Comparison of ENCODE assay signal across 8 mouse cellular contexts in the genomic region with DNA sequence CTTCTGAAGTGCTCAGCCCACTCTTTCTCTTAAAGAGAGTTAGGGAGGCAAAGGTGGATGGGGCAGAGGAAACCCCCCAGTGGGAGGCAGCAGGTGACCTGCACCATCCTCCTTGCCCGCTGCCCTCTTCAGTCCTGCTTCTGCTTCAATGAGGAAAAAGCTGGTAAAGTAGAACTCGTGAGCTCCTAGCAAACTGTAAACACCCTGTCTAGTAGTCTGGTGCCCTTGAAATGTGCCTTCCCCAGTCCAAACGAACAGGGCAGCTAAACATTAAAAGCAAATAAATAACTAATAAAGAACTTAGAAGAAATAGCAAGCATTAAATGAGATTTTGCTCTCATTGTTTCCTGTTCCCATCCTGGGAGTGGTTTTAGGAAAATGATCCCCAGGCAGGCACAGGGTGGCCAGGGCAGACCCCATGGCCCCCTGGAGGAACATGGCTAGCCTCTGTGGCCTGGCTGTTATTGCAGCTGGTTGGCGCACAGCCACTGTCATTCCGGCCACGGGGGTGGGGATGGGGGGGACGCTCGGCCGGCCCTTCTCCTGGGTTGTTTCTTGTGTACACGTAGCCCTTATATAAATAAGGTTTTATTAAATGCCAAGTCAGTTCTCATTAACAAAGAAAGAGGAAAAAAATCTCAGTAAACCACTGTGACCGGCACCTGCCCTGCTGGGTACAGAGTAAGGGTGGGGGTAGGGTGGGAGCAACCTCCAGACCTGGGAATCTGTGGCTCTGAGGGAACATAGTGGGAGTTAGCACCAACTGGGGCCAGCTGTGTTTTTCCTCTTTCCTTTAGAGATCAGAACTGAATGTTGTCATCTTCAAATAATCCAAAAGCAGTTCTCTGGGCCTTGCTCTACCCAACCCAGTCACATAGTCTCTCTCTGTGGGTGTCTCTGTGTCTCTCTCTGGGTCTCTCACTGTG. TPM values are rescaled to one million over a fixed set of nuclear protein-coding genes. Genes with fewer than 3 reads are reported as not detected.
A peak's percentile ranks its signal among the peaks of the same experiment; 100 is the strongest.
DNase-seq lines count a peak whose midpoint lies in the region; ATAC-seq lines count a peak whose summit lies in the region.

No protein-coding gene starts in this region.

- H3K27me3 ChIP-seq in forebrain, embryonic 10.5 days (ENCODE audit: poor library complexity, severe bottlenecking) = peaks cover 53% of the 10 kb centered on the region
- no peaks in the 10 kb centered on the region for H3K27me3 ChIP-seq in forebrain, embryonic 16.5 days (replicated peaks; ENCODE audit: control insufficient read depth, insufficient read depth, low read length)
- no peaks in the 10 kb centered on the region for H3K27me3 ChIP-seq in midbrain, embryonic 14.5 days (ENCODE audit: control insufficient read depth, insufficient read depth, low read length)
- no peaks in the 10 kb centered on the region for H3K27me3 ChIP-seq in midbrain, embryonic 11.5 days (ENCODE audit: control insufficient read depth, insufficient read depth, low read length)
- H3K27me3 ChIP-seq in neural tube, embryonic 15.5 days (replicated peaks) = no peaks in the 10 kb centered on the region

- H3K9me3 ChIP-seq in forebrain, embryonic 10.5 days = no peaks in the 10 kb centered on the region
- H3K9me3 ChIP-seq in forebrain, embryonic 16.5 days (ENCODE audit: control insufficient read depth, low read length) = no peaks in the 10 kb centered on the region
- H3K9me3 ChIP-seq in midbrain, embryonic 14.5 days (ENCODE audit: control insufficient read depth, low read length) = no peaks in the 10 kb centered on the region
- H3K9me3 ChIP-seq in midbrain, embryonic 11.5 days (ENCODE audit: control insufficient read depth, low read length) = no peaks in the 10 kb centered on the region
- no peaks in the 10 kb centered on the region for H3K9me3 ChIP-seq in neural tube, embryonic 15.5 days (replicated peaks)

- H3K4me3 ChIP-seq in forebrain, embryonic 10.5 days = no peak overlapping the region
- no peak overlapping the region for H3K4me3 ChIP-seq in forebrain, embryonic 16.5 days (replicated peaks; ENCODE audit: low read length)
- no peak overlapping the region for H3K4me3 ChIP-seq in midbrain, embryonic 14.5 days (replicated peaks; ENCODE audit: low read depth, low read length)
- H3K4me3 ChIP-seq in midbrain, embryonic 11.5 days (ENCODE audit: low read depth, low read length) = no peak overlapping the region
- H3K4me3 ChIP-seq in neural tube, embryonic 15.5 days (replicated peaks) = no peak overlapping the region

- no peak overlapping the region for H3K9ac ChIP-seq in forebrain, embryonic 16.5 days (replicated peaks; ENCODE audit: low read depth, low read length)
- H3K9ac ChIP-seq in midbrain, embryonic 14.5 days (replicated peaks; ENCODE audit: low read length) = no peak overlapping the region
- no peak overlapping the region for H3K9ac ChIP-seq in midbrain, embryonic 11.5 days (ENCODE audit: low read length)
- no peak overlapping the region for H3K9ac ChIP-seq in neural tube, embryonic 15.5 days (replicated peaks)

- WGBS in forebrain, embryonic 10.5 days = 61% methylated on average over 11 of the region's 11 CpGs
- 62% methylated on average over 11 of the region's 11 CpGs for WGBS in forebrain, embryonic 16.5 days
- WGBS in midbrain, embryonic 14.5 days = 65% methylated on average over 11 of the region's 11 CpGs
- WGBS in midbrain, embryonic 11.5 days = 55% methylated on average over 11 of the region's 11 CpGs
- 64% methylated on average over 11 of the region's 11 CpGs for WGBS in neural tube, embryonic 15.5 days

- peaks cover 34% of the 10 kb centered on the region for H3K4me1 ChIP-seq in forebrain, embryonic 10.5 days
- H3K4me1 ChIP-seq in forebrain, embryonic 16.5 days (replicated peaks; ENCODE audit: control insufficient read depth, insufficient read depth, low read length) = peaks cover under 1% of the 10 kb centered on the region; the same call in 1 of the 2 replicates
- no peaks in the 10 kb centered on the region for H3K4me1 ChIP-seq in midbrain, embryonic 14.5 days (ENCODE audit: control insufficient read depth, insufficient read depth, low read length)
- no peaks in the 10 kb centered on the region for H3K4me1 ChIP-seq in midbrain, embryonic 11.5 days (ENCODE audit: control insufficient read depth, insufficient read depth, low read length)
- peaks cover 16% of the 10 kb centered on the region for H3K4me1 ChIP-seq in neural tube, embryonic 15.5 days

- no peaks in the 10 kb centered on the region for H3K36me3 ChIP-seq in forebrain, embryonic 10.5 days (replicated peaks)
- no peaks in the 10 kb centered on the region for H3K36me3 ChIP-seq in forebrain, embryonic 16.5 days (ENCODE audit: control insufficient read depth, insufficient read depth)
- H3K36me3 ChIP-seq in midbrain, embryonic 14.5 days (ENCODE audit: control insufficient read depth, insufficient read depth, low read length) = no peaks in the 10 kb centered on the region
- H3K36me3 ChIP-seq in midbrain, embryonic 11.5 days (ENCODE audit: control insufficient read depth, insufficient read depth, low read length) = no peaks in the 10 kb centered on the region
- no peaks in the 10 kb centered on the region for H3K36me3 ChIP-seq in neural tube, embryonic 15.5 days

- DNase-seq in forebrain, embryonic 10.5 days (ENCODE audit: extremely low spot score, low spot score) = peak; percentile 21
- peak; percentile 24 for DNase-seq in midbrain, embryonic 14.5 days
- no peak for DNase-seq in midbrain, embryonic 11.5 days (ENCODE audit: low spot score, missing footprints)
- peak; percentile 92 for DNase-seq in kidney, adult 9 months
- no peak for DNase-seq in layer of hippocampus, adult 8-10 months (ENCODE audit: low spot score in 2 of 2)
- no peak for DNase-seq in cerebellum, adult 18-20 months

- H3K4me2 ChIP-seq in forebrain, embryonic 16.5 days (ENCODE audit: low read length) = no peak overlapping the region
- no peak overlapping the region for H3K4me2 ChIP-seq in midbrain, embryonic 14.5 days (ENCODE audit: low read length)
- H3K4me2 ChIP-seq in midbrain, embryonic 11.5 days = no peak overlapping the region
- no peak overlapping the region for H3K4me2 ChIP-seq in neural tube, embryonic 15.5 days

- no peak overlapping the region for H3K27ac ChIP-seq in forebrain, embryonic 10.5 days
- H3K27ac ChIP-seq in forebrain, embryonic 16.5 days (ENCODE audit: low read length) = no peak overlapping the region
- no peak overlapping the region for H3K27ac ChIP-seq in midbrain, embryonic 14.5 days (replicated peaks; ENCODE audit: low read depth, low read length)
- no peak overlapping the region for H3K27ac ChIP-seq in midbrain, embryonic 11.5 days (ENCODE audit: low read depth, low read length)
- peak overlapping the region; percentile 69; the same call in 1 of the 2 replicates for H3K27ac ChIP-seq in neural tube, embryonic 15.5 days (replicated peaks)

- ATAC-seq in forebrain, embryonic 16.5 days = no peak
- ATAC-seq in midbrain, embryonic 14.5 days (ENCODE audit: low FRiP score, low TSS enrichment) = no peak
- ATAC-seq in midbrain, embryonic 11.5 days (ENCODE audit: low FRiP score) = no peak
- no peak for ATAC-seq in neural tube, embryonic 15.5 days (ENCODE audit: low FRiP score)

RNA-seq across cellular contexts. Expression of a gene that starts 28.7 kb away (rescaled TPM):
- 1.7 and 2.1 TPM in 2 replicates for polyA plus RNA-seq in forebrain, embryonic 10.5 days (2016; fragmentation: Nextera tagmentation; extraction: Ambion mirVana)
- polyA plus RNA-seq in forebrain, embryonic 16.5 days (2015; fragmentation: Nextera tagmentation; extraction: Ambion mirVana) = 0.70 and 0.87 TPM in 2 replicates
- polyA plus RNA-seq in midbrain, embryonic 14.5 days (2014; fragmentation: Nextera tagmentation; extraction: Ambion mirVana) = 1.00 and 1.6 TPM in 2 replicates
- polyA plus RNA-seq in midbrain, embryonic 11.5 days (2014; fragmentation: Nextera tagmentation; extraction: Ambion mirVana) = 2.2 and 2.3 TPM in 2 replicates
- 0.97 and 1.0 TPM in 2 replicates for polyA plus RNA-seq in neural tube, embryonic 15.5 days (2015; fragmentation: Nextera tagmentation; extraction: Ambion mirVana)
- total RNA-seq in layer of hippocampus, adult 8-10 months (2022) = 1 to 10 TPM; 1.6 to 3.1 (median 2.4) TPM

Comparison
In these comparisons a context has a peak if more than half of its experiments do, and no peak if none do; other contexts are left out.
1. DNase-seq: peak in forebrain, embryonic 10.5 days (single experiment), midbrain, embryonic 14.5 days (single experiment) and kidney, adult 9 months (single experiment); none in midbrain, embryonic 11.5 days (single experiment), layer of hippocampus, adult 8-10 months (0 of 2) and cerebellum, adult 18-20 months (0 of 2).